Mouse (Mus musculus): ENCODE data around the gene D17Wsu92e.

The D17Wsu92e gene

GRCm38 (mm10) chr17:27701856-27702255 lies 118.6 kb downstream of the D17Wsu92e start:
- DNase-seq (ENCODE audit: low read depth in 1 of 2, low spot score in 2 of 2) = no peak

Measured in monocyte, adult 2 months (primary cell).